Mouse (Mus musculus): ENCODE data around the gene Wasf2.
A peak's percentile ranks its signal among the peaks of the same experiment; 100 is the strongest.

Wasf2 gene

DNA sequence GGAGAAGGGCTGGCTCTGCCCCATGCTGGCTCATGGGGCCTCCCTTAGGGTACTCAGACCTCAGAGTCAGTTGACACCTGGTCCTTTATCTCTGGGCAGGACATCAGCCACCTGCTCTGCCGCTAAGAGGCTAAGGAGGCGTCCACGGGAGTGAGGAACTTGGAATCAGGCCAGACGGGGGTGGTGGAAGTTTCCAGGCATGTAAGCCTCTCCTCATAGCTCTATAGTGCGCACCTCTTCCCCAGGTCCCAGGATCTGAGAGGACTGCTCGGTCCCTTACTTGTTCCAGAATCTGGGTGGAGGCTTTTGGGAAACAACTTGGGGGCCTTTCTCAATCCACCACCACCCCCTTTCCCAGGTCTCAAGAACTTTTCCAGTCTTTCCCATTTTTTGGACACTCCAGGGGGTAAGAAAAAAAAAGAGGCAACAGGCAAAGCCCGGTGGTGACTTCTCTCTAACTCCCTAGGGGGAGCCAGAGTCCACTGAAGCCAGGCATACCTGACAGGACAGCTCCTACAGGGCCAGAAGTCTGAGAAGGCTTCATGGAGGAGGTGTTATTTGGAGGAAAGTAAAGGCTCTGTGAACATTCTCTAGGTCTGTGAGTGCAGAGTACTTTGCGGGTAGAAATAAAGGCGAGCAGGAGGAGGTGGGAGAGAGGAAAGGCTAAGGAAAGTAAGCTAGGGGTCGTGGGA, 103.1 kb downstream of the Wasf2 start:
- DNase-seq (ENCODE audit: low read depth, low spot score), result peak; percentile 56

DNA sequence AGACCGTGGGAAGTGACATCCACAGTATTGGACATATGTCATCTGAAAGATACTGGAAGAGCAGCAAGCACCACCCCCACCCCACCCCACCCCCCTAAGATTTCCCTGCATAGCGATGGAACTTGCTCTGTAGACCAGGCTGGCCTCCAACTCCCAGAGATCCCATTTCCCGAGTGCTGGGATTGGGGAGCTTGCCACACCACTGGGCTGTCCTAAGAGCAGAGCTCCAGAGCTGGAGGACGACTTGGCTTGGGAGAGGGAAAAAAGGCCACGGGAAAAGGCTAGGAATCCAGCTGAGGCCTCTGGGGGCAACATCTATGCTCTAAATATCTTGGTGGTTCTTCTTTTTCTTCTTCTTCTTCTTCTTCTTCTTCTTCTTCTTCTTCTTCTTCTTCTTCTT, 104.5 kb downstream of the Wasf2 start:
- no peak for DNase-seq (ENCODE audit: low read depth, low spot score)

DNA sequence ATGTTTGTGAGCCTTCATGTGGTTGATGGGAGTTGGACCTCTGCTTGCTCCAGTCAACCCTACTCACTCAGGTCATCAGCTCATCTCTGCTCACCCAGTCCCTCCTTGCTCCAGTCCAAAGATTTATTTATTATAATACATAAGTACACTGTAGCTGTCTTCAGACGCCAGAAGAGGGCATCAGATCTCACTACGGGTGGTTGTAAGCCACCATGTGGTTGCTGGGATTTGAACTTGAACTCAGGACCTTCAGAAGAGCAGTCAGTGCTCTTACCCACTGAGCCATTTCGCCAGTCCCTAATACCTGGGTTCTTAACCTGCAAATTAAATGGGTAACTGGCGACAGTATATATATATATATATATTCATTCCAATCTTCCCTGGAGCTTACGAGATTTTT, 105.1 kb downstream of the Wasf2 start:
- no peak for DNase-seq (ENCODE audit: low read depth, low spot score)

DNA sequence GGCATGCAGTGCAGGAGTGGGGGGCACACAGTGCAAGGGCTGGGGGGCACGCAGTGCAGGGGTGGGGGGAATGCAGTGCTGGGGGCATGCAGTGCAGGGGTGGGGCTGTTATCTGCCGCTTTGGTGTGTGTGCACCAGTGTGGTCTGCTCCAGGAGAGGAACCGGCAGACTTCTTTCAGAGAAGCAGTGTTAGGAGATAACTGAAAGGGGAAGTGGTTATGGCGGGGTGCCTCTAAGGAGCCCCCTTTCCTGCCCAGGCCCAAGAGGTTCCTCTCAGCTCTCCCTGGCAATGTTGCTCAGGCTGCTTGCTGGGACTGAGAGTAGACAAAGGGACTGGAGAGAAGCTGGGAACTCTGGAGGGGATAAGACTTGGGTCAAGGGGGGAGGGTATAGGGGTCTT, 107.6 kb downstream of the Wasf2 start:
- DNase-seq (ENCODE audit: low read depth, low spot score), result no peak

DNA sequence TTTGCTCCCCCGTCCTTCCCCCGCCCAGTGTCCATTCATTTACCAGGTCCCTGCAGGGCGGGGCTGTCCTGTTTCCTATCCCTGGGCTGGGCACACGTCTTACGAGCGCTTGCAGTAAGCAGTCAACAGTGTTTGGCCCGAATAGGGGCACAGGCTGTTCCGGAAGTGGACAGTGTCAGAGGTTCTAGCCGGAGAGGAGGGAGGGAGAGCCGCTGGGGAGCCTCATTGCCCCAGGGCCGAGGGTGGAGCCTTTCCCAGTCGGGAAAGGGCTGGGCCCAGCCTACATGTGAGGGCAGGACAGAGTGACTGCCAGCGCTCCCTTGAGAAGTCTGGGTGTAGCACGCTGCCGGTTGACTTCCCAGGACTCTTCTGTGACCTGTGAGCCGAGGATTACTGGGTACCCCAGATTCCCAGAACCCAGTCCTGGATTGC, 110.2 kb downstream of the Wasf2 start, which contains the start of gene Map3k6:
Gene Map3k6 (plus strand): TSS at position 329 of the 432 bp plus-strand sequence.
- peak; percentile 82 for DNase-seq (ENCODE audit: low read depth, low spot score)

DNA sequence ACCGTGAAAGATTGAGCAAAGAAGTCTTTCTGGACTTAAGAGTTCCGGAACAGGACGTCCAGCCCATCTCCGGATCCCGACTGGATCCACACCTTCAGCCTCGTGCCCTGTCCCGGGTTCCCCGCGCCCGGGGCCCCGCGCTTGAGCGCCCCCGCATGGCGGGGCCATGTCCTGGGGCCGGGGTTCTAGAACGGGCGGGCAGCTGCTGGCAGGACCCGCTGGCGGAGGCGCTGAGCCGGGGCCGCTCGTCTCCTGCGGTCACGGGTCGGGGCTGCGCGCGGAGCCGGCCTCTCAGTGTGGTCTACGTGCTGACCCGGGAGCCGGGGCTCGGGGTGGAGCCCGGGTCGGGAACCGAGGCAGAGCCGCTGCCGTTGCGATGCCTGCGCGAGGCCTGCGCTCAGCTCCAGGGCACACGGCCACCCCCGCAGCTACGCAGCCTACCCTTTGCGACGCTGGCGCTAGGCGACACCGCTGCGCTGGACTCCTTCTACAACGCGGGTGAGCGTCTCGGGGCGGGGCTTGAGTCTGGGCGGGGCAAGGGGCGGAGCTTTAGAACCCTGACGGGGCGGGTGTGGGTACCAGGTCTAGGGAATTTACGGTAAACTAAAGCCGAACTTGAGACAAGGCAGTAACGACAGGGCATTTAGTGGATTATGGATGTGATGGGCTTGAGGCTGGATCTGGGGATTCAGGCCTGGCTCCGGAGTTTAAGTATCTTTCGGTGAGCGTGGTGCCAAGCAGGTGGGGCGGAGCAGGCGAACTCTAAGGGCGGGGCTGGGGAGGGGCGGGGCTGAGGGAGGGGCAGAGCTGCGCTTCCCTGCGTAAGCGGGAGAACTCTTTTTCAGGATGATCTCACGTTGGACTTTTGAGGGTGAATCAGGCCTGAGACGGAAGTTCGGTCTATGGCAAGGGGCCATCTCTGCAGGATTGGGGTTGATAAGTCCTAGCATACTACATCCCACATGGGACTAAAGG, 110.9 kb downstream of the Wasf2 start:
- peak; percentile 95 for DNase-seq (ENCODE audit: low read depth, low spot score)

DNA sequence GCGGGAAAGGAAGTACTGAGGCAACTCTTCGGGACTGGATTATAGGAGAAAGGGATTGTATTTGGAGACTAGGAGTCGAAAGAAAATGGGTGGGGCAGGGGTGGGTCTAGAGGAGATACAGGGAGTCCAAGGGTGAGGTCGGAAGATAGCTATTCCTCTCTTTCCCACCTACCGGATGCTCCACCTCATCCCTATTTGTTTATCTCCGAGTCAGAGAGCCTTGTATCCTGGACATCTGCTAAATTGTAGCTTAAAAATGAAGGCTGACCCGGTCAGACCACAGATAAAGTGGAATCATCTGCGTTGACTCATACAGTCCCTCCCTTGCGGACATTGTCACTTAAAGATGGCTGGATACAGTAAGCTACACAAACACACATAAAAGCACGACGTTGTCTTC, 111.6 kb downstream of the Wasf2 start:
- DNase-seq (ENCODE audit: low read depth, low spot score), result no peak

DNA sequence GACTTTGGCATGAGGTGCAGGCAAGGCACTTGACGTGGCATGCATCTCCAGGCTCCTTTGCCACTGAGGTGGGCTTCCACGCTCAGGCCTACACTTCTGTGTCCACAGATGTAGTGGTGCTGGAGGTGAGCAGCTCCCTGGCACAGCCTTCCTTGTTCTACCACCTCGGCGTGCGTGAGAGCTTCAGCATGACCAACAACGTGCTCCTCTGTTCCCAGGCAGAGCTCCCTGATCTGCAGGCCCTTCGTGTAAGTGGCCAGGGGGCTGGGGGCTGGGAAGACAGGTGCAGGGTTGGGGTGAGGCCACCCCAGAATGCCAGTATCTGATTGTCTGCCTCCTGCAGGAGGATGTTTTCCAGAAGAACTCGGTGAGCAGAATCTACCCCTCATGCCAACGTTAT, 112.4 kb downstream of the Wasf2 start:
- DNase-seq (ENCODE audit: low read depth, low spot score), result no peak

DNA sequence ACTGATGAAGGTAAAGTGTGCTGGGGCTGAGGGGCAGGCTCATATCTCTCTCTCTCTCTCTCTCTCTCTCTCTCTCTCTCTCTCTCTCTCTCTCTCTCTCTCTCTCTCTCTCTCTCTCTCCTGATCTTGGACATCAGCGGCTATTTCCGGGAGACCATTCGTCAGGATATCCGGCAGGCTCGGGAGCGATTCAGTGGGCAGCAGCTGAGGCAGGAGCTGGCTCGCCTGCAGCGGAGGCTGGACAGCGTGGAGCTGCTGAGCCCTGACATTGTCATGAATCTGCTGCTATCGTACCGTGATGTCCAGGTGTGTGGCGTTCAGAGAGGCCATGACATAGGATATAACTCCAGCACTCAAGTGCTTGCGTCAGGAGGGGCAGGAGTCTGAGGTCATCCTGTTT, 113.2 kb downstream of the Wasf2 start:
- no peak for DNase-seq (ENCODE audit: low read depth, low spot score)

DNA sequence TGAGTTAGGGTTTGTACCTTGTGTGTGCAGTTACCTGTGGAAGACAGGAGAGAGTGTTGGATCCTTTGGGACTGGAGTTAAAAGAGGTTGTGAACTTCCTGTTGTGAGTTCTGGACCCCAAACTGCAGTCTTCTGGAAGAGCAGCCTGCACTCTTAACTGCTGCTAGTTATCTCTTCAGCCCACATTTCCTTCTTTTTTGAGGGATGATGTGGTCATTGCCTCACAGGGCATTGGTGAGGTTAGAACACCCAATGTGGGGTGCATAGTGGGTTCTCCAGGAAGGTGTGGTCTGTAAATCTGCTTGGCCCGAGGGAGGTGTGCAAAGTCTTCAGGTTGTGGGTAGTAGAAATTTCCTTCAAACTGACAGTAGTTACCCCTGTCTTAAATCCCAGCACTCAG, 114.0 kb downstream of the Wasf2 start:
- DNase-seq (ENCODE audit: low read depth, low spot score), result no peak

DNA sequence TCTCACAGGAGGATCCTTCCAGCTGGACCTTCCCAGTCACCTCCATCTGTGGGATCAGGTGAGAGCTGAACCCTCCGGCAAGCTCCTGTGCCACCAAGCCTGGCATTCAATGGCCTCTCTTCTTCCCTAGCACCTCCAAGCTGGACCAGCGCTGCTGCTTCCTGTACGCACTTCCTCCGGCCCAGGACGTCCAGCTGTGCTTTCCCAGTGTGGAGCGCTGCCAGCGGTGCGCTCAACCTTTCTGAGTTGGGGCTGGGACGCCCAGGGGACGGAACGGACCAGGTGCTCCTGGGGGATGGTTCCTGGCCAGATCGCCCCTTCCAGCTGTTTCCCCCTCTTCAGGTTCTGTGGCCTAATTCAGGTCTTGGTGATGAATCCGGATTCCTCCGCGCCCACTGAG, 116.8 kb downstream of the Wasf2 start:
- no peak for DNase-seq (ENCODE audit: low read depth, low spot score)

DNA sequence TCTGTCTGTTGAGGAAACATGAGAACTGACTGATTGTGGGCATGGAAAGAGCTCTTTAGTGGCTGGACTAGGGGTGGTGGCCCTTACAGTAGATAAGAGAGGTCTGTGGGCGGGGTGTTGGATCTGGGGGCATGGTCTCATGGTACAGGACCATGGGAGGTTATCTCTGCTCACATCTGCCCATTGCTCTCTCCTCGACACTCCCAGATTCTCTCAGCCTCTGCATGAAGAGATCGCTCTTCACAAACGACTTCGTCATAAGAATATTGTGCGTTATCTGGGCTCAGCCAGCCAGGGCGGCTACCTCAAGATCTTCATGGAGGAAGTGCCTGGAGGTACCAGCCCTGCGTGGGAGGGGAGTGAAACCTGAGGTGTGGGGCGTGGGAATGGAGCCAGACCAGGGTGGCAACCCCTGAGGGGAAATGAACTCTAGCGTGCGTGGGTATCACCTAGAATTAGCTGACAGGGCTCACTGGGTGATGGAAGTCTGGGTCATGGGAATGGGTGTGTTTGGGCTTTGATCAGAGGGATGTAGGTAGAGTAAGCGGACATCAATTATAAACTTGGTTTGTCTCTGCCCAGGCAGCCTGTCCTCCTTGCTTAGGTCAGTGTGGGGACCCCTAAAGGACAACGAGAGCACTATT, 117.6 kb downstream of the Wasf2 start:
- no peak for DNase-seq (ENCODE audit: low read depth, low spot score)
